13 mouse cellular contexts compared by ENCODE assay signal in the genomic region with DNA sequence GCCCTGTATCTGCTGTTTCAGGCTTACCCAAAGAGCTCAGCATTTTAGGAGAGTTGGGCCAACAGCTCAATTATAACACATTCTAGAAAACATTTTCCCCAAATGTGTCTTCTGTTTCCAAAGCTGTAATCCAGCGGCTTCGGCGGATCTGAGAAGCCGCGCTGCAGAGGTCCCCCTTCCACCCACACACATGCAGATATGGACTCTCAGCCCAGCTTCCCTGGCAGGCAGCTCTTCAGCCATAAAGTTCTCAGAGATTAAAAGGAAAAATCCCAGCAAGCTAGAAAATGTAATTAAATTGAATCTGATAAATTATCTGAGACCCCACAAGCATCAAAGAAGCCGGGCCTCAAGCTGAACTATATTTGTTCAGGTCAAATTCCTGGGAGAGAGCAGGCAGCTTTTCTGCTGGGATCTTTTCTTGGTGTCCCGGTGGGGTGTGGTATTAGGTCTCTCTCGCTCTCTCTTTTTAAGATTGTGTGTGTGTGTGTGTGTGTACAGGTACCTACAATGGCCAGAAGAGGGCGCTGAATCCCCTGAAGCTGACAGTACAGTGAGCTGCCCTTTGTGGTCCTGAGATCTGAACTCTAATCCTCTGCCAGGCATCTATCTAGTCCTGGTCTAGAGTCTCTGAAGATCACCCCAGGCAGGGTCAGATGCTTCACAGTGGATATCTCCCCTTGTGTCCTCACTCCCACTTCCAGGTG.
DNase-seq lines count a peak whose midpoint lies in the region; ATAC-seq lines count a peak whose summit lies in the region.
"Had no signal": no experiment of that assay in that cellular context is flagged by ENCODE, and none has a peak within 500 bp of the region (broad histone marks: within the 10 kb centered on the region; RNA-seq: fewer than 3 reads in every experiment).

No protein-coding gene starts in this region.

- peak; percentile 62 for DNase-seq in kidney, postnatal 10 days
- DNase-seq in kidney, postnatal 36 days: no peak
- peak; percentile 19 for DNase-seq in midbrain, embryonic 14.5 days
- peak; percentile 32 for DNase-seq in ZHBTc4 (ENCODE audit: low read depth, low spot score)
- DNase-seq in layer of hippocampus, adult 8-10 months (ENCODE audit: low spot score in 2 of 2): no peak
- DNase-seq: cerebellum, adult 11-12 months; heart, adult 2 months; heart, postnatal 14 days; thymus, adult 18-20 months had no signal

- no peak overlapping the region for H3K27ac ChIP-seq in midbrain, embryonic 14.5 days (replicated peaks; ENCODE audit: low read depth, low read length)
- no peak overlapping the region for H3K27ac ChIP-seq in midbrain, embryonic 16.5 days (ENCODE audit: low read length)
- H3K27ac ChIP-seq: heart, adult 2 months had no signal

- no peaks in the 10 kb centered on the region for H3K36me3 ChIP-seq in midbrain, embryonic 14.5 days (ENCODE audit: control insufficient read depth, insufficient read depth, low read length)
- no peaks in the 10 kb centered on the region for H3K36me3 ChIP-seq in midbrain, embryonic 16.5 days (ENCODE audit: control insufficient read depth, insufficient read depth, low read length)

- no peaks in the 10 kb centered on the region for H3K9me3 ChIP-seq in midbrain, embryonic 14.5 days (ENCODE audit: control insufficient read depth, low read length)
- H3K9me3 ChIP-seq in midbrain, embryonic 16.5 days (replicated peaks; ENCODE audit: control insufficient read depth, low read length, poor library complexity, severe bottlenecking): no peaks in the 10 kb centered on the region

- peaks cover 28% of the 10 kb centered on the region for H3K4me1 ChIP-seq in midbrain, embryonic 14.5 days (ENCODE audit: control insufficient read depth, insufficient read depth, low read length)
- peaks cover 8% of the 10 kb centered on the region for H3K4me1 ChIP-seq in midbrain, embryonic 16.5 days (ENCODE audit: control insufficient read depth, insufficient read depth, low read length)

- no peak overlapping the region for H3K9ac ChIP-seq in midbrain, embryonic 14.5 days (replicated peaks; ENCODE audit: low read length)
- H3K9ac ChIP-seq in midbrain, embryonic 16.5 days (ENCODE audit: low read depth, low read length): no peak overlapping the region

- WGBS in midbrain, embryonic 14.5 days: 86% methylated on average over 9 of the region's 9 CpGs
- WGBS in midbrain, embryonic 16.5 days: 69% methylated on average over 9 of the region's 9 CpGs

- ATAC-seq in midbrain, embryonic 14.5 days (ENCODE audit: low FRiP score, low TSS enrichment): no peak
- no peak for ATAC-seq in midbrain, embryonic 16.5 days
- ATAC-seq in megakaryocyte progenitor cell, adult 5-6 weeks (replicated peaks; ENCODE audit: poor library complexity): 0 out of 2 replicates have a peak, but pooled peaks have one; percentile 31

- no peak overlapping the region for H3K4me2 ChIP-seq in midbrain, embryonic 14.5 days (ENCODE audit: low read length)
- no peak overlapping the region for H3K4me2 ChIP-seq in midbrain, embryonic 16.5 days (ENCODE audit: low read length)

- no peak overlapping the region for H3K4me3 ChIP-seq in midbrain, embryonic 14.5 days (replicated peaks; ENCODE audit: low read depth, low read length)
- no peak overlapping the region for H3K4me3 ChIP-seq in midbrain, embryonic 16.5 days (ENCODE audit: low read depth, low read length)
- H3K4me3 ChIP-seq: erythroblast, embryonic 14.5 days; heart, adult 2 months; myocyte had no signal

- H3K27me3 ChIP-seq in midbrain, embryonic 14.5 days (ENCODE audit: control insufficient read depth, insufficient read depth, low read length): no peaks in the 10 kb centered on the region
- H3K27me3 ChIP-seq in midbrain, embryonic 16.5 days (ENCODE audit: control insufficient read depth, insufficient read depth, low read depth, low read length): no peaks in the 10 kb centered on the region

Comparison
In these comparisons a context has a peak if more than half of its experiments do, and no peak if none do; other contexts are left out.
1. DNase-seq: peak in kidney, postnatal 10 days (single experiment), midbrain, embryonic 14.5 days (single experiment) and ZHBTc4 (single experiment); none in kidney, postnatal 36 days (0 of 2) and layer of hippocampus, adult 8-10 months (0 of 2).